Mouse (Mus musculus): ENCODE data around the gene Trim2.

The Trim2 gene

DNA sequence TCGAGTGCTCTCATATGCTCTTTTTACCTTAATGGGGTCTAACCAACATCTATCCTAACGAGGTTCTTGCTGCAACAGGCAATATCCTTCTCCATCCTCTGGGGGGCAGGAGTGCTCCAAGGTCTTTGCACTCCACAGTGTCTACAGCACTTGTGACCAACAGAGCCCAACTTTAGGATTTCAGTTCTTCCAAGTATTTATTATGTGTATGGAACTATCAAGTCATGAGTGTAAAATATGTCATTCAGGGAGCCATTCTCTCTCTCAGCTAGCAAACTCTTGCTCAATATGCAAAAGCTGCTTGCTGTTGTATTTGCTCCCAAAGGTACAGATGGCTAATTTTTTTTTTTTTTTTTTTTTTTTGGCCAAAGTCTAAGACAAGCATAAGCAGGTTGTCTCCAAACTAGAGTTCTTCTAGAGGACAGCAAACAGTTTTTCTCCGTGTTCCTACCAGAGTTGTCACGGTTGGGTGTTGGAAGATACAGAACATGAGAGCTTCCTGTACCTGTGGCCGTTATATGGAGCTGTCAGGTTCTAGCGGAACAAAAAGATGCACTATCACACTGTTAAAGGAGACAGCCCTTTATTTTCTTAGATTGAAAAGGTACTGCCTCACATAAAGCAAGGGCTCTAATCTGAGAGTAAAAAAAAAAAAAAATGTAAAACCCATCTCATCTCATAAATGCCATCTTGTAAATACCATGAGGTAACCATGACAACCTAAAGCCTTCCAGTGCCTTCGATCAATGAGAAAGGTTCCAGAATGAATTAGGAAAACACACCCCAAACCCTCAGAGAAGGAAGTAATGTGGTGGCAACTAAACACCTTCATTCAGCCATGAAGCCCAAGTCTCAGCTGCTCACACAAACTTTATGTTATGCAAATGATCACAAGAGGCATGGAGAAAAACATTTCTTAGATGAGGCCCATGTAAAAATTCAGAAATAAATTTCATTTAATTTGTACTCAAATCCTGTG lies 131.1 kb downstream of the Trim2 start:
- ChIA-PET CTCF (interaction anchor here (0.7 to 4.1 kb wide), 24 partner anchors 8 to 478 kb away, joined by 3 to 33 read pairs (median 8); no protein-coding TSS in a partner anchor), POLR2A (interaction anchor here in 2 of 4 experiments (0.6 to 2.0 kb wide), 10 partner anchors 9 to 524 kb away, joined by 3 to 9 read pairs (median 4); no protein-coding TSS in a partner anchor)

DNA sequence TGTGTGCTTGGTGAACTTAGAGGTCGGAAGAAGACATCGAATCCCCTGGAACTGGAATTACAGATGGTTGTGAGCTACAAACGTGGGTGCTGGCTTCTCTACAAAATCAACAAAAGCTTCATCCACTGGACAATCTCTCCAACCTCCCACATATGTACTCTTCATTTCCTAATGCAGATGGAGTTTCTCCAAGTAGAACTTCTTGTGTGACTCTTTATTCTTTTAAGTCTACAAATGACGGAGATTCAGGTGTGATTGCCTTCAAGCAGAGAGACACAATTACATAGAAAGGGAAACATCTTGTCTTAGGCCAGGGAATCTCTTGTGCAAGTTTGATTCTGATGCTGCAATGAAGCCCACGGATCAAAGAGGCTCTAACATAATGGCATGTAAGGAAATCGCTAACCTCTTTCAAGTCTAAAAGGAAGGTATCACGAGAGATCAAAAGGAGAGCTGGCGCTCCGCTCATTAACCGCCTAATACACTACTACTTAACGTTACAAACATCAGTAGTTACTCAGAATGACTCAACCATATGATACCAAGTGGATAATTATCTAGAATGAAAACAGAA lies 133.0 kb downstream of the Trim2 start, which contains the start of gene Gm6525:
TSS of gene Gm6525 (plus strand) at position 524 of the 574 bp plus-strand sequence.
- ChIA-PET POLR2A (interaction anchor here in 2 of 4 experiments (0.7 to 1.4 kb wide), 5 partner anchors 9 to 131 kb away, joined by 3 to 4 read pairs (median 3); partner anchors contain the start of gene Mnd1 (in 1 of the 2)), CTCF (interaction anchor here (0.7 to 4.1 kb wide), 6 partner anchors 131 to 141 kb away, joined by 4 to 33 read pairs (median 6); no protein-coding TSS in a partner anchor)

DNA sequence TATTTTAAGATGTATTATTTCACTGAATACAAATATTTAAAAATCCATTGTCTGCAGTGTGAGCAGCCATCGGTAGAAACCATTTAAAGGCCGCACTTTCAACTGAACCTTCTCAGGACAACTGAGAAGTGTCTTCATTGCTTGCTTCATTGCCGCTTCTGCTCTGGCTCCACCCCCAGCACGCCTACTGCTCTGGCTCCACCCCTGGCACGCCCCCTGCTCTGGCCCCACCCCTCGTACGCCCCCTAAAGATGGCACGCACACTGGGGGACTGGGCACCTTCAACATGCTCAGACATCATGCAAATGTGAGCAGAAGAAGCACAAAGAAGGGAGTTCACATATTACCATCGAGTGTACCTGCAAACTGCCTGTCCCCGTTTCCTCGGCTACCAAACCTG lies 134.3 kb downstream of the Trim2 start:
- POLR2A ChIA-PET = interaction anchor here in 3 of 4 experiments (0.6 to 1.2 kb wide), 4 partner anchors 9 to 379 kb away, joined by 3 to 5 read pairs (median 4); no protein-coding TSS in a partner anchor

DNA sequence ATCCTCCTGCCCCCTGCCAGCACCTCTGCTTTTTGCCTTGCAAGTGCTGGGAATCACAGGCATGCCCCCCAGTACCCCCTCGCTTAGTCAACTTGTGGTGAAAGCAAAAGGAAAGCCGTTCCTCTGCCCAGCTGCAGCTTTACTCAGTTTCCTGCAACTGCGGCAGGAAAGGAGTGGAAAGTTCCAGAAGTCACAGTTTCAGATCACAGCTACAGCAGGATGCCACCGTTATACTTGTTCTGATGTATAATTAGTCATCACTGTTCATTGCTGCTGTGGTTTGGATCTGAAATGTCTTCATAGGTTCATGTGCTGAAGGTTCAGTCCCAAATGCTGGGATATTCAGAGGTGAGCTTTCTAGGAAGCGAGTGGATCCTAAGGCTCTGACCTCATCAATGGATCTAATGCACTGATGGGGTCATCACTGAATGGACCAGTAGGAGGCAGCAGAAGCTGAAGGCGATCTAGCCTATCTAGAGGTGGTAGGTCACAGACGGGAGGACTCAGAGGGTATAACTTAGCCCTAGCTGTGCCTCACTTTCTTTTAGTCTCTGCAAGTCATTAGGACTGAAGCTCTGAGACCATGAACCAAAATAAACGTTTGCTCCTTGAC lies 137.2 kb downstream of the Trim2 start:
- ChIA-PET CTCF (interaction anchor here (0.6 to 2.2 kb wide), 23 partner anchors 12 to 329 kb away, joined by 3 to 13 read pairs (median 4); partner anchors contain the start of genes Tlr2 (in 1 of the 4) and Tmem131l (in 1 of the 4)), POLR2A (interaction anchor here in 3 of 4 experiments (0.6 to 2.0 kb wide), 4 partner anchors 14 to 385 kb away, joined by 3 to 6 read pairs (median 4); no protein-coding TSS in a partner anchor)

More for the DNA sequence above, 134.3 kb downstream of the Trim2 start:
- CTCF ChIA-PET = interaction anchor here (0.6 to 4.1 kb wide), 5 partner anchors 142 to 231 kb away, joined by 3 to 33 read pairs (median 4); no protein-coding TSS in a partner anchor

DNA sequence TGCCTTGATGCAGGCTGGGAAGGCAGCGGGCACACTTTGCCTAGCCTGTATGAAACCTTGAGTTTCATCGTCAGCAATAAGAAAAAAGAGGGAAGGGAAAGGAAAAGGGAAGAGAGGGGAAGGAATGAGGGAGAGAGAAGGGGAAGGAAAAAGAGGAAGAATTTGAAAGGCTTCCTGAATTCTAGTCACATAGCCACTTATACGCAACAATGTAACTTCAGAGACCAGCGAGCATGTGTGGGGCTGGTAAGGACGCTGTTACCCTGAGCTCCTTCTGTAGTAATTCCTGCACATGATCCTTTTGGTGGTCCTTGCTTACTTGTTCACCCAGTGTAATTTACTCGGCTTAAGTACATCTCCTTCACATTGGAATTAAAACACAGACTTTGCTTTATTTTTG lies 137.7 kb downstream of the Trim2 start:
- POLR2A ChIA-PET = interaction anchor here in 3 of 4 experiments (0.6 to 2.0 kb wide), 3 partner anchors 13 to 385 kb away, joined by 4 to 6 read pairs (median 5); no protein-coding TSS in a partner anchor
- CTCF ChIA-PET = interaction anchor here (0.7 to 2.2 kb wide), 17 partner anchors 12 to 328 kb away, joined by 3 to 13 read pairs (median 5); partner anchors contain the start of gene Tlr2 (in 1 of the 4)

DNA sequence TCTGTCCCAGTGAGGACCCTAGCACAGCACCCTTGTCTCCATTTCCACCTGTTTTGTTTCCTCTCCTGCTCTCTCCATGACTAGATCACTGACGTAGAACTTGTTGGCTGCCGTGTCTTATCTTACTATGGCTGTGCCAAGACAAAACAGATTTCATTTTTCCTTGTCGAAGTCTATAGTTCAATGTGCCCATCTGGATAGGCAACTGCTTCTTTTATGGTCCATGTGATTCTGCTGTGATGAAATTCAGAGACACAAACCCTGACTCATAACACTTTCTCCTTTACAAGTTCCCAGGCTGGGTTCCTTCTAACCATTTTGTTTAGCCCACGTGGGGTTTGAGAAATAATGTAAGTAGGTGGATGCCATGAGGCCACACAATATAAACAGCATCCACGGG lies 140.6 kb downstream of the Trim2 start:
- ChIA-PET POLR2A (interaction anchor here in 1 of 4 experiments (0.7 kb wide), 1 partner anchor 15 kb away, joined by 3 read pairs; no protein-coding TSS in a partner anchor), CTCF (interaction anchor here in 1 of 4 experiments (0.6 kb wide), 1 partner anchor 401 kb away, joined by 6 read pairs; no protein-coding TSS in a partner anchor)

DNA sequence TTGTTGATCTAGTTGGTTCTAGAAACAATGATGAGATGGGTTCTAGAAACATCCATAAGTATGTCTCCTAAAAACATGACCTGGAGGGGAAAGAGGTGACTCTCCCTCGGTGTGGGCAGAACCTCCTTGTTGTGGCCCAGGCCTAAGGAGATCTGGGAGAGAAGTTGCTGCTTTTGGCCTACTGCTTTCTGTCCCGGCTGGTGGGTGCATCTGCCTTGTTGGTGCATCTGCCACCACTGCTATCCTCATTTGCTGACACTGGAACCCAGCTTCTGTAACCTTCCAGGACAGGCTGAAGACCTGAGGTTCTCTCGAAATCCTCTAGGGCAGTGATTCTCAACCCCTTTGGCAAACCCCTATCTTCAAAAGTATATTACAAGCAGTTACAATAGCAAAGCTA lies 141.3 kb downstream of the Trim2 start:
- ChIA-PET CTCF (no interaction called here), POLR2A (no interaction called here)

DNA sequence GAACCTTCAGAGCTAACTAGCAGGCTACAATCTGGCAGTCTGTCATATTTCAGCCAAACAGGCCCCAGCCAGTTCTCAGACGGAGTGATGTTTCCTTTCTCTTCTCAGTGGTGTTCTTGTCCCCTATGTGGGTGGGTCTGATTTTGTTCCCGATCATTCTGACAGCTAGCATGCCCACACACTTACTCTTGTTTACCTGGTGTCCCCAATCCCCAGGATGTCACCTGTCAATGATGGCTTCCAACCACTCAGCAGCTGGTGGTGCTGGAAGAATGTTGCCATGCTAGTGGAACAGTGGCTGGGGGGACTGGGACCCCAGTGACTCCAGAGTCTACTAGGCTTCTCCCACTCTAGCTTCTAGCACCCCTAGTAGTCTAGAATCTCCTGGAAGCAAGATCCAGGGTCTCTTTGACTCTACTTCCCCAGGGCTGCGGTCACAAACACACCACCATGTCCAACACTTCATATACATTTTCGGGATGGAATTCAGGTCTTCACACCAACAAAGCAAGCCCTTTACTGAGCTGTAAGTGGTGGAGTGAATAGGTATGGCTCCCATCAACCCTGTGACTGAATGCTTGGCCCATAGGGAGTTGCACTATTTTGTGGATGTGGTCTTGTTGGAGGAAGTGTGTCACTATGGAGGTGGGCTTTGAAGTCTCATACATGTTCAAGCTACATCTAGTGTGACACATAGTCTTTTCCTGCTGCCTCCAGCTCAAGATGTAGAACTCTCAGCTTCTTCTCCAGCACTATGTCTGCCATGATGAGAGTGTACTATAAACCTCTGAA lies 148.9 kb downstream of the Trim2 start:
- ChIA-PET CTCF (interaction anchor here in 2 of 4 experiments (0.6 to 1.7 kb wide), 2 partner anchors 12 to 469 kb away, joined by 3 to 4 read pairs; no protein-coding TSS in a partner anchor), POLR2A (interaction anchor here in 1 of 4 experiments (1.2 kb wide), 1 partner anchor 24 kb away, joined by 3 read pairs; no protein-coding TSS in a partner anchor)

DNA sequence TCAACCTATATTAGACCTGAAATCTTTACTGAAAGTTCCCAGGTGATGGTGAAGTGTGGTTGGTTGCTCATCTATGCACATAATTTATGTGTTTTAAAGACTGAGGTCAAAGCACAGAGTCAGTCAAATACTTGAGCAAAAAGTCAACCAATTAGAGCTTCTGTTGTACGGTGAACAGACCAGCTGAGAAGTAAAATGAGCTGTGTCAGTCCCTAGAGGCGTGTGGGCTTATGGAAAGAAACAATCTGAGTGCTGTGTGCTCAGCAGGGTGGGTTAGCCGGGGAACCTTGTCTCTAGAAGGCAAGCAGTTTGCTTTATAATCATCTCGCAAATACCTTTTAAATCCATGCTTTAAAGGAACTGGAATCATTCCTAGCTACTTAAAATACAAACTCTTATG lies 149.7 kb downstream of the Trim2 start:
- ChIA-PET POLR2A (interaction anchor here in 1 of 4 experiments (1.2 kb wide), 1 partner anchor 25 kb away, joined by 3 read pairs; no protein-coding TSS in a partner anchor), CTCF (interaction anchor here in 2 of 4 experiments (1.6 to 1.7 kb wide), 2 partner anchors 12 to 156 kb away, joined by 4 read pairs; no protein-coding TSS in a partner anchor)

DNA sequence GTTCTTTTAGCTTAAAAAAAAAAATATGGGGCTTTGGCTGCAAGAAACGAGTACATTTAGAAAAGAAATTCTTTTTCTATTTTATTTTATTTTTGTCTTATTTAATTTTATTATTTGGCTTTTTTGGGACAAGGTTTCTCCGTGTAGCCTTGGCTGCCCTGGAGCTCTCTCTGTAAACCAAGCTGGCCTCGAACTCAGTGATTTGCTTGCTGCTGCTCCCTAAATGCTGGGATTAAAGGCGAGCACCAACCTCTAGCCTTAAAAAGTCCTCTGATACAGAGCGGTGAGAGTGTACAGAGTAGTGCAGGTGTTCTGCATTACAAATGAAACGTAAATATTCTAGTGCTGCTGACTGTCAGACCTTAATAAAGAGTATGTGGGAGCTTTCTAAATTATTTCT lies 150.6 kb downstream of the Trim2 start:
- ChIA-PET CTCF (interaction anchor here (0.6 to 1.6 kb wide), 12 partner anchors 28 to 354 kb away, joined by 3 to 7 read pairs (median 3); no protein-coding TSS in a partner anchor), POLR2A (interaction anchor here in 3 of 4 experiments (0.7 to 1.5 kb wide), 17 partner anchors 14 to 319 kb away, joined by 3 to 7 read pairs (median 3); partner anchors contain the start of gene Trim2 (in 1 of the 3))

DNA sequence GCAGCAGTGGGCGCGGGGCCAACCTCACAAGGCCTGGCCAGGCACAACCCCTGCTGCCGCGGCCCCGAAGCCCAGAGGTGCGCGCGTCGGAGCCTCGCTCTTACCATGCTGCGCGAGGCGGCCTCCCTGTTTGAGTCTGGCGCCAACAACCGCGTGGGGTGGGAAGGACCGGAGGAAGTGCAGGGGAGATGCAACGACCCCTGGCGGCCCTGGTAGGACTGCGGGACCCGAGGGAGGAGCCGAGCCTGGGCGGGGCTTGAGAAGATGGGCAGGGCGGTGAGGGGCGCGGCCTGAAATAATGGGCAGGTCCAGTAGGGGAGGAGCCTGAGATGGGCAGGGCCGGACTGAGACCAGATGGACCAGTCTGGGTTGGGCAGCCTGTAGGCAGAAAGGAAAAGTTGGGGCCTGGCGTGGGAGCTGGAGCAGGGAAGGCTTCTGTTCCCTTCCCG lies 151.1 kb downstream of the Trim2 start, which contains the start of gene Mnd1:
TSS of gene Mnd1 (minus strand) at position 229 of the 449 bp plus-strand sequence.
- CTCF ChIA-PET = interaction anchor here (0.6 to 1.6 kb wide), 12 partner anchors 28 to 353 kb away, joined by 3 to 7 read pairs (median 3); no protein-coding TSS in a partner anchor
- POLR2A ChIA-PET = interaction anchor here in 3 of 4 experiments (0.6 to 1.5 kb wide), 19 partner anchors 14 to 925 kb away, joined by 3 to 7 read pairs (median 3); partner anchors contain the start of gene Trim2 (in 1 of the 3)

DNA sequence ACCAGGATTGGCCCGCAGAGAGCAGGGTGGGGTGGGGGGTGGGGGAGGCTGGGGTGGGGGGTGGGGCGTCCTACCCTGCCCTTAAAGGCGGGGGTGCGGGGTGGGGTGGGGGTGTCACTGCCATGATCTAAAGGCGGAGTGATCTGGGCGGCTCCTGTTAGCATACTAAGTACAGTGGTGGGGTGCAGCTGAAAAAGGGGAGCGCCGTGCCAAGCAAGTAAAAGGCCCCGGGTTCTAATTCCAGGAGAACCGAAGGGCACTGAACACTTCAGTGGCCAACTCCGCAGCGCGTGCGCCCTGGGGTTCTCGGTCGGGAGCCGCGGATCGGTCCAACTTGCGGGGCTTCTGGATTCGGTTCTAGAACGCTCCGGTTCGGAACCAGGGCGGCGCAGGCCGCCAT lies 151.5 kb downstream of the Trim2 start:
- ChIA-PET POLR2A (interaction anchor here in 3 of 4 experiments (0.6 to 1.5 kb wide), 8 partner anchors 18 to 926 kb away, joined by 3 to 7 read pairs (median 4); no protein-coding TSS in a partner anchor), CTCF (interaction anchor here in 3 of 4 experiments (0.5 to 1.5 kb wide), 5 partner anchors 64 to 595 kb away, joined by 3 to 7 read pairs (median 4); no protein-coding TSS in a partner anchor)

DNA sequence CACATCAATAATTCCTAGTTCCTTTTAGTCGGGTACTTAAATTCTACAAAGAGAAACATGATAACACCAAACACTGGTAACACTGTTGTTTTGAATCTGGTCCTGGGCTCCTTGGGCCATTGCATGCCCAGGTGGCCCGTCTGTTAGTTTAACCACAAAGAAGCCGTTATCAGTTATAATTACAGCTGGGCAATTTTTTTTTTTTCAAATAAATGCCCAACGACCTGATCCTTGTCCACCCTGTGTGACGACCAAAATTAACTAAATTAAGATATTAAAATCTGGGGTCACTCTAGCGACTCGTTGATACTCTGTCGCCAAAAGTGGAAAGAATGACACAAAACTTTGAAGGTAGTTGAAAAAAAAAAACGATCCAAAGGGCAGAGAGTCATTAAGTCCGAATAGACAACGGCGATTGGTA lies 151.9 kb downstream of the Trim2 start:
- ChIA-PET POLR2A (interaction anchor here in 3 of 4 experiments (0.6 to 1.5 kb wide), 3 partner anchors 40 to 239 kb away, joined by 3 to 7 read pairs (median 4); no protein-coding TSS in a partner anchor), CTCF (interaction anchor here in 2 of 4 experiments (0.5 to 0.8 kb wide), 2 partner anchors 67 to 595 kb away, joined by 4 to 5 read pairs; no protein-coding TSS in a partner anchor)

DNA sequence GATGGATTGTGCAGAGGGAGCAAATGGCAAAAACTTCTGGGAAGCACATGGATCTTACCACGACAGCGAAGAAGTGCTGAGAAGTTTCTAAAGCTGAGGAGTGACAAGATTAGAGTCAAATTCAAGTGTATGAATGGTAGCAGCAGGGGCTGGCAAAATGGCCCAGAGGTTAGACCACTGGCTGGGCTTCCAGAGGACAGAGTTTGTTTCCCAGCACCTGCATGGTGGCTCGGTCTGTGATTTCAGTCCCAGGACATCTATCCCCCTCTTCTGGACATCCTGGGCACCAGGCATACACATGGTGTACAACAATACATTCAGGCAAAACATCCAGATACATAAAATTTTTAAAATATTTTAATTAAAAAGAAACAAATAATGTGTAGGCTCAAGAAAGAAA lies 156.8 kb downstream of the Trim2 start:
- CTCF ChIA-PET = no interaction called here

DNA sequence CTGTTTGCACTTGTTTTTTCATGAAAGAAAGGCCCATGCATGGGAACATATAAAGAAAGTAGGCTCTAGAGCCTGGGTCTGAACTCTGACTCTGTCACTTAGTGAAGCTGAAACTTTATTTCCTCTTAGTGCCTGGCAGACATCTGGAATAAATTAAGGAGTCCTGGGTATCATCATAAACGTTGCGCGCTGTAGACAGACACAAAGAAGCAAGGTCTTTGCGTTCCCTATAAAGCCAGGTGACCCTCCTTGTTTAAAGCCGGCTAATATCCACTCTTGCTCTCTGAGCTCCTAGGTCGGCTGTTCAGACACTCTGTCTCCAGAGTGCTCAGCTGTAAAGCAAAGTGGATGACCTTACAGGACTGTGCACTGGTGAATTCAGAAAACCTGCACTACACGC lies 165.7 kb downstream of the Trim2 start:
- POLR2A ChIA-PET = no interaction called here
- CTCF ChIA-PET = interaction anchor here in 1 of 4 experiments (0.6 kb wide), 1 partner anchor 1043 kb away, joined by 3 read pairs; no protein-coding TSS in a partner anchor

More for the DNA sequence above, 156.8 kb downstream of the Trim2 start:
- POLR2A ChIA-PET = no interaction called here

DNA sequence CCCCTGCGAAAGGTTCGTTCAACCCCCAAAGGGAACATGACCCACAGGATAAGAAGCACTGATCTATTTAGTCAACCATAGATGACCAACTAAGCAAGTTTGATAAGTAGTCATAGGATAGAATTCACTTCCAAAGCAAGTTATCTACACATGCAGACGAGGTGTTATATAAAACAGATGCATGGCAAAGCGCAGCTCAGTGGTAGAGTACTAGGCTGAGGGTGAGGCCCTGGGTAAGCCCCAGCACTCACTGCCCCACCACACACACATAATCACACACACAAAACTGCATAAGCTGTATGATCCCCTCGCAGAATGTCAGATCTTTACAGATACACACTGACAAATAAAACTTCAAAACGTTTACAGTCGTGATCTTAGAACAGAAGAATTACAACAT lies 170.2 kb downstream of the Trim2 start:
- CTCF ChIA-PET = interaction anchor here in 1 of 4 experiments (0.6 kb wide), 1 partner anchor 235 kb away, joined by 13 read pairs; no protein-coding TSS in a partner anchor
- POLR2A ChIA-PET = interaction anchor here in 1 of 4 experiments (1.1 kb wide), 2 partner anchors 17 to 19 kb away, joined by 3 to 6 read pairs; partner anchors contain the start of gene Mnd1
